Mouse (Mus musculus) ES-E14 (cell line): Measurements from ENCODE around the gene Cldn24.

Source experiments
- CHD2 ChIP-seq: IDR thresholded peaks from 2 replicates; pipeline ENCODE4 v1.6.1; 2014; ENCODE audit warnings: mild to moderate bottlenecking, low read depth, low read length, inconsistent platforms
- HCFC1 ChIP-seq: IDR thresholded peaks from 2 replicates; pipeline ENCODE4 v1.6.1; 2012; ENCODE audit warnings: low read length, inconsistent platforms, borderline replicate concordance; ENCODE audit not compliant: insufficient read depth
- MAFK ChIP-seq: IDR thresholded peaks from 2 replicates; pipeline ENCODE4 v1.6.1; 2014; ENCODE audit warnings: mild to moderate bottlenecking, low read depth, low read length, inconsistent platforms; ENCODE audit not compliant: insufficient read depth

DNA sequence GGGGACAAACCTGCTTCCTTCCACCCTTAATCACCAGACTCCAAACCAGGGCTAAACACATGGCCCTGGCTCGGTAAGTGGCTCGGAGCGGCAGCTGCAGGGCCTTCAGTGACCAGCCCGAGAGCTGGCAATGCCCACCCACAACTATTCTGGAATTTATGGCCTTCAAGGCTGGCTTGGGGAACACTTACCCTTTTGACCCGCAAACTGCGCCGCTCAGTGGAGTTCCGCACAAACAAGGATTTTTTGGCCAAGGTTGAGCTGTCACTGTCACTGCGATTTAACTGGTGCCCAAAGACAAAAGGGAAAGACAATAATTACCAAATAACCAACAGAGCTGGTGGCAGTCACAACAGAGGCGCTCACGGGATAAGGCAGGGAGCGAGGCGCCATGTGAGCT lies 24.0 kb downstream of the Cldn24 start:
- TF ChIP-seq CHD2, result no peak
- TF ChIP-seq HCFC1, result no peak
- TF ChIP-seq MAFK, result no peak
